ENCODE assay signal across 7 mouse cellular contexts in genomic region chr11:98768127-98769006, GRCm38 (mm10). TPM values are rescaled to one million over a fixed set of nuclear protein-coding genes. Genes with fewer than 3 reads are reported as not detected.
DNase-seq lines count a peak whose midpoint lies in the region; ATAC-seq and TF ChIP-seq lines count a peak whose summit lies in the region.

No protein-coding gene starts in this region.

- no peak for TF ChIP-seq CTCF in embryonic fibroblast, embryonic 13.5 days (IDR thresholded peaks at IDR 0.05; ENCODE audit: borderline replicate concordance, insufficient read depth, low read length)
- no peak for TF ChIP-seq CTCF in heart, postnatal 0 days (IDR thresholded peaks at IDR 0.05; ENCODE audit: low read depth)

- H3K9me3 ChIP-seq in heart, postnatal 0 days (replicated peaks; ENCODE audit: control insufficient read depth, low read length) = no peaks in the 10 kb centered on the region
- no peaks in the 10 kb centered on the region for H3K9me3 ChIP-seq in limb, embryonic 15.5 days
- no peaks in the 10 kb centered on the region for H3K9me3 ChIP-seq in neural tube, embryonic 14.5 days (ENCODE audit: control insufficient read depth, low read length)

- H3K27ac ChIP-seq in embryonic fibroblast, embryonic 13.5 days (ENCODE audit: insufficient read depth, low read length) = peak overlapping the region; percentile 19; the same call in 1 of the 2 replicates
- H3K27ac ChIP-seq in heart, postnatal 0 days (ENCODE audit: low read depth) = peak overlapping the region; percentile 93
- H3K27ac ChIP-seq in limb, embryonic 15.5 days = peak overlapping the region; percentile 70
- H3K27ac ChIP-seq in neural tube, embryonic 14.5 days (ENCODE audit: low read depth, low read length) = peak overlapping the region; percentile 64

- H3K4me2 ChIP-seq in heart, postnatal 0 days (ENCODE audit: low read depth, low read length) = peak overlapping the region; percentile 52
- peak overlapping the region; percentile 27 for H3K4me2 ChIP-seq in limb, embryonic 15.5 days
- H3K4me2 ChIP-seq in neural tube, embryonic 14.5 days (ENCODE audit: low read depth, low read length) = peak overlapping the region; percentile 26

- ATAC-seq in heart, postnatal 0 days (ENCODE audit: insufficient read depth, low read depth) = peak; percentile 12
- no peak for ATAC-seq in limb, embryonic 15.5 days (ENCODE audit: insufficient number of reproducible peaks, low FRiP score, low TSS enrichment, low read depth)
- no peak for ATAC-seq in neural tube, embryonic 14.5 days (ENCODE audit: low read depth)

- TF ChIP-seq POLR2A in embryonic fibroblast, embryonic 13.5 days (IDR thresholded peaks at IDR 0.05; ENCODE audit: low read depth, low read length) = no peak

- peaks cover 59% of the 10 kb centered on the region for H3K36me3 ChIP-seq in heart, postnatal 0 days (replicated peaks; ENCODE audit: control insufficient read depth, insufficient read depth, low read length)
- H3K36me3 ChIP-seq in limb, embryonic 15.5 days = peaks cover 52% of the 10 kb centered on the region
- H3K36me3 ChIP-seq in neural tube, embryonic 14.5 days (ENCODE audit: control insufficient read depth, insufficient read depth, low read length) = peaks cover 39% of the 10 kb centered on the region

- peak overlapping the region; percentile 47 for H3K9ac ChIP-seq in heart, postnatal 0 days (replicated peaks; ENCODE audit: low read depth, low read length)
- no peak overlapping the region for H3K9ac ChIP-seq in limb, embryonic 15.5 days
- peak overlapping the region; percentile 16; the same call in 1 of the 2 replicates for H3K9ac ChIP-seq in neural tube, embryonic 14.5 days (replicated peaks; ENCODE audit: low read depth, low read length)

- TF ChIP-seq EP300 in heart, postnatal 0 days (IDR thresholded peaks at IDR 0.05; ENCODE audit: low read depth) = peak; percentile 64

- no peaks in the 10 kb centered on the region for H3K27me3 ChIP-seq in heart, postnatal 0 days (ENCODE audit: control insufficient read depth, insufficient read depth, low read length)
- no peaks in the 10 kb centered on the region for H3K27me3 ChIP-seq in limb, embryonic 15.5 days
- no peaks in the 10 kb centered on the region for H3K27me3 ChIP-seq in neural tube, embryonic 14.5 days (ENCODE audit: control insufficient read depth, insufficient read depth, low read length)

- DNase-seq in right cerebral cortex, adult 2 months (ENCODE audit: low spot score in 2 of 2) = peak; percentile 51 to 54
- DNase-seq in right cerebral cortex, postnatal 4 days = no peak
- peak; percentile 11 for DNase-seq in heart, postnatal 0 days (ENCODE audit: low spot score)
- no peak for DNase-seq in spleen, postnatal 36 days (ENCODE audit: low spot score in 2 of 2)

- WGBS in heart, postnatal 0 days = 18% methylated on average over 35 of the region's 39 CpGs
- 31% methylated on average over 39 of the region's 39 CpGs for WGBS in limb, embryonic 15.5 days
- WGBS in neural tube, embryonic 14.5 days = 21% methylated on average over 38 of the region's 39 CpGs

- H3K4me3 ChIP-seq in embryonic fibroblast, embryonic 13.5 days (ENCODE audit: insufficient read depth, low read length) = no peak overlapping the region
- H3K4me3 ChIP-seq in heart, postnatal 0 days (ENCODE audit: low read depth, low read length) = peak overlapping the region; percentile 22
- peak overlapping the region; percentile 13; the same call in 1 of the 2 replicates for H3K4me3 ChIP-seq in limb, embryonic 15.5 days
- H3K4me3 ChIP-seq in neural tube, embryonic 14.5 days (ENCODE audit: low read depth, low read length) = peak overlapping the region; percentile 4; the same call in 1 of the 2 replicates

- peaks cover 14% of the 10 kb centered on the region for H3K4me1 ChIP-seq in embryonic fibroblast, embryonic 13.5 days (ENCODE audit: control insufficient read depth, insufficient read depth, low read length)
- peaks cover 61% of the 10 kb centered on the region for H3K4me1 ChIP-seq in heart, postnatal 0 days (ENCODE audit: control insufficient read depth, insufficient read depth)
- H3K4me1 ChIP-seq in limb, embryonic 15.5 days = peaks cover 59% of the 10 kb centered on the region
- H3K4me1 ChIP-seq in neural tube, embryonic 14.5 days (ENCODE audit: control insufficient read depth, insufficient read depth, low read length) = peaks cover 44% of the 10 kb centered on the region

RNA-seq across cellular contexts. Expression of gene Nr1d1, which starts 6.8 kb away (rescaled TPM):
- 18.7 and 23.7 TPM in 2 replicates for polyA plus RNA-seq in embryonic fibroblast, embryonic 13.5 days (2011; ENCODE audit: insufficient read length, low read depth, missing spikeins)
- 21.0 and 24.3 TPM in 2 replicates for total RNA-seq in heart, postnatal 0 days (2014; rRNA removed; ENCODE audit: low replicate concordance)
- 10.2 and 10.7 TPM in 2 replicates for polyA plus RNA-seq in heart, postnatal 0 days (2015; fragmentation: Nextera tagmentation; extraction: Ambion mirVana)
- polyA plus RNA-seq in limb, embryonic 15.5 days (2015; fragmentation: Nextera tagmentation; extraction: Ambion mirVana) = 1.2 TPM in 2 replicates
- 3.8 and 3.9 TPM in 2 replicates for polyA plus RNA-seq in neural tube, embryonic 14.5 days (2014; fragmentation: Nextera tagmentation; extraction: Ambion mirVana)

RNA-seq across cellular contexts. Expression of gene Msl1, which starts 26.9 kb away (rescaled TPM):
- polyA plus RNA-seq in embryonic fibroblast, embryonic 13.5 days (2011; ENCODE audit: insufficient read length, low read depth, missing spikeins) = 77.7 and 83.8 TPM in 2 replicates
- total RNA-seq in heart, postnatal 0 days (2014; rRNA removed; ENCODE audit: low replicate concordance) = 47.4 and 54.6 TPM in 2 replicates
- polyA plus RNA-seq in heart, postnatal 0 days (2015; fragmentation: Nextera tagmentation; extraction: Ambion mirVana) = 11.3 and 12.6 TPM in 2 replicates
- polyA plus RNA-seq in limb, embryonic 15.5 days (2015; fragmentation: Nextera tagmentation; extraction: Ambion mirVana) = 22.9 and 25.8 TPM in 2 replicates
- polyA plus RNA-seq in neural tube, embryonic 14.5 days (2014; fragmentation: Nextera tagmentation; extraction: Ambion mirVana) = 24.2 and 26.9 TPM in 2 replicates

RNA-seq across cellular contexts. Expression of gene Thra, which starts 27.9 kb away (rescaled TPM):
- 66.0 and 83.9 TPM in 2 replicates for polyA plus RNA-seq in embryonic fibroblast, embryonic 13.5 days (2011; ENCODE audit: insufficient read length, low read depth, missing spikeins)
- 188 and 234 TPM in 2 replicates for total RNA-seq in heart, postnatal 0 days (2014; rRNA removed; ENCODE audit: low replicate concordance)
- 40.8 and 44.0 TPM in 2 replicates for polyA plus RNA-seq in heart, postnatal 0 days (2015; fragmentation: Nextera tagmentation; extraction: Ambion mirVana)
- polyA plus RNA-seq in limb, embryonic 15.5 days (2015; fragmentation: Nextera tagmentation; extraction: Ambion mirVana) = 38.4 and 39.6 TPM in 2 replicates
- 148 and 186 TPM in 2 replicates for polyA plus RNA-seq in neural tube, embryonic 14.5 days (2014; fragmentation: Nextera tagmentation; extraction: Ambion mirVana)

RNA-seq across cellular contexts. Expression of gene Casc3, which starts 36.3 kb away (rescaled TPM):
- 29.7 and 36.7 TPM in 2 replicates for polyA plus RNA-seq in embryonic fibroblast, embryonic 13.5 days (2011; ENCODE audit: insufficient read length, low read depth, missing spikeins)
- total RNA-seq in heart, postnatal 0 days (2014; rRNA removed; ENCODE audit: low replicate concordance) = 6.8 and 9.7 TPM in 2 replicates
- polyA plus RNA-seq in heart, postnatal 0 days (2015; fragmentation: Nextera tagmentation; extraction: Ambion mirVana) = 11.6 and 11.9 TPM in 2 replicates
- polyA plus RNA-seq in limb, embryonic 15.5 days (2015; fragmentation: Nextera tagmentation; extraction: Ambion mirVana) = 30.0 and 32.5 TPM in 2 replicates
- polyA plus RNA-seq in neural tube, embryonic 14.5 days (2014; fragmentation: Nextera tagmentation; extraction: Ambion mirVana) = 47.9 and 54.1 TPM in 2 replicates

RNA-seq across cellular contexts. Expression of gene Med24, which starts 39.1 kb away (rescaled TPM):
- 50.1 and 58.1 TPM in 2 replicates for polyA plus RNA-seq in embryonic fibroblast, embryonic 13.5 days (2011; ENCODE audit: insufficient read length, low read depth, missing spikeins)
- total RNA-seq in heart, postnatal 0 days (2014; rRNA removed; ENCODE audit: low replicate concordance) = 39.9 and 48.0 TPM in 2 replicates
- 21.9 and 23.3 TPM in 2 replicates for polyA plus RNA-seq in heart, postnatal 0 days (2015; fragmentation: Nextera tagmentation; extraction: Ambion mirVana)
- polyA plus RNA-seq in limb, embryonic 15.5 days (2015; fragmentation: Nextera tagmentation; extraction: Ambion mirVana) = 47.6 and 48.3 TPM in 2 replicates
- polyA plus RNA-seq in neural tube, embryonic 14.5 days (2014; fragmentation: Nextera tagmentation; extraction: Ambion mirVana) = 52.3 and 59.4 TPM in 2 replicates

Comparison
In these comparisons a context has a peak if more than half of its experiments do, and no peak if none do; other contexts are left out.
1. DNase-seq: peak in right cerebral cortex, adult 2 months (2 of 2) and heart, postnatal 0 days (single experiment); none in right cerebral cortex, postnatal 4 days (single experiment) and spleen, postnatal 36 days (0 of 2).
2. H3K27ac ChIP-seq: peak in every context shown above with its lines; median percentile 93 in heart, postnatal 0 days; 70 in limb, embryonic 15.5 days; 64 in neural tube, embryonic 14.5 days; 19 in embryonic fibroblast, embryonic 13.5 days.
3. Peak in every context shown above with its lines, with median percentiles within 50 percentile points of each other: H3K4me2 ChIP-seq.